Mouse (Mus musculus): ENCODE measurements at regions not wholly inside any gene's neighbourhood (a gene's known extent, or its start where the extent isn't known, plus 50 kb on each side); places are given as distances from the start of the nearest gene placed in this dataset.

DNA sequence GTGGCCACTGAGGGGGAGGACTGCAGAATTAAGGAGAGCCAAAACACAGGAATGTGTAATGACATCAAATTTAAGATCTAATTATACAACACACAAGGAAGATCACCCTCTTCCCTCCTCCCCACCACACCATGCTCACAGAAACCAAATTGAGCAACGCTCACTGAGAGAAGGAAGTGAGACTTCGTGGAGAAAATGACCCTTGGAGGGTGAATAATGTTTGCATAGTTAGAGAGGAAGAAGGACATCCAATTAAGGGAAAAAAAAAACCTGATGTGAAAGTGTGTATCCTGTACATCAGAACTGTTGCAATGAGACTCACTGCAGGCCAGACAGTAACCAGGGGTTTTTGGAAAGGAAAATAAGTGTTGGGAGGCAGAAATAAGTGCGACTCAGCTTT, 144.8 kb upstream of the Zeb2 start:
- H3K4me2 ChIP-seq, result no peak overlapping the region
- 81% methylated on average over 3 of the region's 3 CpGs for WGBS
- ATAC-seq (ENCODE audit: low FRiP score), result no peak
- no peaks in the 10 kb centered on the region for H3K4me1 ChIP-seq (ENCODE audit: control insufficient read depth, insufficient read depth, low read length)
- H3K36me3 ChIP-seq (ENCODE audit: control insufficient read depth, insufficient read depth, low read length), result no peaks in the 10 kb centered on the region
- no peak overlapping the region for H3K9ac ChIP-seq (ENCODE audit: low read length)
- no peak for DNase-seq (ENCODE audit: low spot score, missing footprints)
- no peak overlapping the region for H3K4me3 ChIP-seq (ENCODE audit: low read depth, low read length)
- H3K27me3 ChIP-seq (ENCODE audit: control insufficient read depth, insufficient read depth, low read length), result no peaks in the 10 kb centered on the region
- H3K27ac ChIP-seq (ENCODE audit: low read depth, low read length), result no peak overlapping the region
- no peaks in the 10 kb centered on the region for H3K9me3 ChIP-seq (ENCODE audit: control insufficient read depth, low read length)

DNA sequence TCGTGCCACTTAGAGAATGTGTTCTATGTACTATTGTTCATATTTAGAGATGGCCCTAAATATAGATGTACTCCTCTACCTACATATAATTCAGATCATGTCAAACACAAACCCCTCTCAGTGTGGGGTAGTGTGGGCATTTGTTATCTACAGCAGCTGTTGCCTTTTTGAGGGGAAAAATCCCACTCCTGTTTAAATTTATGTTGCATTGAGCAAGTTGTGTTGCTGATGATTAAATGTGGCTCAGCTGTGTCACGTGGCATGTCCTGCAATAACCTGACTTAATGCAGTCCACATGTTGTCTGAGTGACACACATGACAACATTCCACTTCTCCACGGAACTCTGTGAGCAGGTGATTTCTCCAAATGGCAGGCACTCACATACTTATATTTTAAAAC, 141.7 kb upstream of the Zeb2 start:
- no peaks in the 10 kb centered on the region for H3K9me3 ChIP-seq (ENCODE audit: control insufficient read depth, low read length)
- H3K9ac ChIP-seq (ENCODE audit: low read length), result no peak overlapping the region
- ATAC-seq (ENCODE audit: low FRiP score) (no peak), DNase-seq (ENCODE audit: low spot score, missing footprints) (no peak)
- H3K27me3 ChIP-seq (ENCODE audit: control insufficient read depth, insufficient read depth, low read length), result no peaks in the 10 kb centered on the region
- no peaks in the 10 kb centered on the region for H3K36me3 ChIP-seq (ENCODE audit: control insufficient read depth, insufficient read depth, low read length)
- H3K4me2 ChIP-seq, result no peak overlapping the region
- no peak overlapping the region for H3K4me3 ChIP-seq (ENCODE audit: low read depth, low read length)
- no peaks in the 10 kb centered on the region for H3K4me1 ChIP-seq (ENCODE audit: control insufficient read depth, insufficient read depth, low read length)
- WGBS, result 85% methylated on average over 3 of the region's 3 CpGs
- no peak overlapping the region for H3K27ac ChIP-seq (ENCODE audit: low read depth, low read length)

DNA sequence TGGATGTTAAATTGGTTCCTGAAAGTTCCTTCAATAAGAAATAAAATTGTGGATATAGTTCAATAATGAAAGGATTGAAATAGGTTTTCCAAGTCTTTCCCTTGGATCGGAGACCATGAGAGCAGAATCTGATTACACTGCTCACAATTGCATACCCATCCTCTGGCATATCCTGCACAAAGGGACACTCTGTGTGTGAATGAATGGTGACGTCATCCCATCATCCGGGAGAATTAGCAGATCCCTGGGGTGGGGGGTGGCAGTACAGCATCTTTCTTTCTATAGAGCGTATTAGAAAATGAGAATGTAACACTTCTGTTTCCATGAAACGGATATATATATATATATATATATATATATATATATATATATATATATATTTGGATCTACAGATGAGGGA, 139.2 kb upstream of the Zeb2 start:
- Histone ChIP-seq H3K4me2 (no peak overlapping the region), H3K9ac (ENCODE audit: low read length) (no peak overlapping the region), H3K4me3 (ENCODE audit: low read depth, low read length) (no peak overlapping the region), H3K27ac (ENCODE audit: low read depth, low read length) (no peak overlapping the region), H3K36me3 (ENCODE audit: control insufficient read depth, insufficient read depth, low read length) (no peaks in the 10 kb centered on the region), H3K27me3 (ENCODE audit: control insufficient read depth, insufficient read depth, low read length) (no peaks in the 10 kb centered on the region), H3K9me3 (ENCODE audit: control insufficient read depth, low read length) (no peaks in the 10 kb centered on the region), H3K4me1 (ENCODE audit: control insufficient read depth, insufficient read depth, low read length) (no peaks in the 10 kb centered on the region)
- DNase-seq (ENCODE audit: low spot score, missing footprints) (no peak), ATAC-seq (ENCODE audit: low FRiP score) (peak; percentile 66; the same call in 1 of the 2 replicates)
- WGBS, result 66% methylated on average over 5 of the region's 5 CpGs

DNA sequence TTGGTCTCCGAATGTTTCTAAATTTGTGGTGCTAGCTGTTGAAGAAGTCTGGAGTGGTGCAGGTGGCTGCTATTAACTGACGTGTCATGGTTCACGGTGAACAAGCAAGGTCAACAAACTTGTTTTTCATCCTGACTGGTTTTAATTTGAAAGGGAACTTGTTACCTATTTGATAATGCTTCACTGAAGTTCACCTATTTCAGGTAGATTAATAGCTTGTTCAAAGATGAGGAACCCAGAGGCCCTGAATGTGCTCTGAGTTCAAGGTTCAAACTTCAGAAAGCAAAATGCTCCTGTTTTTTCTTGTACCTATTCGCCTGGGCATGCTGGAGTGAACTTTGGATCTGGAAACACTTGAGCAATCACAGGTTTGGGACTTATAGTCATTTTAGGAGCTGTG, 136.7 kb upstream of the Zeb2 start:
- ATAC-seq (ENCODE audit: low FRiP score) (no peak), DNase-seq (ENCODE audit: low spot score, missing footprints) (no peak)
- Histone ChIP-seq H3K4me3 (ENCODE audit: low read depth, low read length) (no peak overlapping the region), H3K27ac (ENCODE audit: low read depth, low read length) (no peak overlapping the region), H3K36me3 (ENCODE audit: control insufficient read depth, insufficient read depth, low read length) (no peaks in the 10 kb centered on the region), H3K27me3 (ENCODE audit: control insufficient read depth, insufficient read depth, low read length) (no peaks in the 10 kb centered on the region), H3K4me1 (ENCODE audit: control insufficient read depth, insufficient read depth, low read length) (no peaks in the 10 kb centered on the region), H3K9me3 (ENCODE audit: control insufficient read depth, low read length) (no peaks in the 10 kb centered on the region), H3K9ac (ENCODE audit: low read length) (no peak overlapping the region), H3K4me2 (no peak overlapping the region)
- 75% methylated on average over 4 of the region's 4 CpGs for WGBS

DNA sequence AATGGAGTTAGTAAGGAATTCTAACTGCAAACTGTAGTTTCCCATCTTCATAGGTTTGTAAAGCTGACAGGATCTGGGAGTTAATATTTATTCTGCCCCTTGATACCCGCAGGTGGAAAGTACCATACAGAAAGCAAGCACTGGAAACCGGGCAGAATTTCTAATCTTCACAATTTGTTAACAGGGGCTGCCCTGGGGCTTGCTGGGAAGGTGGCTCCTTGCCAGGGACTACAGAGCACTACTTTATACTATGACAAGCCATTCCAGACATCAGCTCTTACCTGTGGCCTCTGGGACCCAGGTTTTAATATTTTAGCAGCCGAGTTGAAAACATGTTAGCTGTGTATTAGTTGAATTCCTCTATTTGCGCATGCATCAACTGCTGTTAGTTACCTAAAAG, 135.1 kb upstream of the Zeb2 start:
- DNase-seq (ENCODE audit: low spot score, missing footprints), result no peak
- Histone ChIP-seq H3K9ac (ENCODE audit: low read length) (no peak overlapping the region), H3K4me2 (no peak overlapping the region), H3K36me3 (ENCODE audit: control insufficient read depth, insufficient read depth, low read length) (no peaks in the 10 kb centered on the region), H3K4me1 (ENCODE audit: control insufficient read depth, insufficient read depth, low read length) (no peaks in the 10 kb centered on the region), H3K27me3 (ENCODE audit: control insufficient read depth, insufficient read depth, low read length) (no peaks in the 10 kb centered on the region), H3K9me3 (ENCODE audit: control insufficient read depth, low read length) (no peaks in the 10 kb centered on the region), H3K27ac (ENCODE audit: low read depth, low read length) (no peak overlapping the region), H3K4me3 (ENCODE audit: low read depth, low read length) (no peak overlapping the region)
- 89% methylated on average over 4 of the region's 4 CpGs for WGBS
- ATAC-seq (ENCODE audit: low FRiP score), result no peak

DNA sequence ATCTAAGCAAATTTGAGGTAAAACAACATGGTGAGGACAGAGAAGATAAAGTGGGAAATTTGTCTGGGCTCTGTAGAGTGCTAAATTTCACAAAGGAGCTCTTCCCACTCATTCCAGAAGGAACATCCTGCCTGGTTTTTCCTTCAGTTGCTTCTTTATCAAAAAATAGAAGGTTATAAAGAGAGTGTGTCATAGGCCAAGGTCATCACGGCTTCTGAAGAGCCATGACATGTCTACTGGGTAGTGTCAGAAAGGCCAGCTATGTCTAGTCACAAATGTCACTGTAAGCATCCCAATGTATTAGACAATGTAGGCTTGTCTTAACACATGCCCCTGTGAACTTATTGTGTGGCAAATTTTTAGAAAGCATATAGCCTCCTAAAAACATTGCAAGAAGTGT, 132.5 kb upstream of the Zeb2 start:
- Histone ChIP-seq H3K4me2 (no peak overlapping the region), H3K9me3 (ENCODE audit: control insufficient read depth, low read length) (no peaks in the 10 kb centered on the region), H3K4me3 (ENCODE audit: low read depth, low read length) (no peak overlapping the region), H3K27ac (ENCODE audit: low read depth, low read length) (no peak overlapping the region), H3K36me3 (ENCODE audit: control insufficient read depth, insufficient read depth, low read length) (no peaks in the 10 kb centered on the region), H3K4me1 (ENCODE audit: control insufficient read depth, insufficient read depth, low read length) (no peaks in the 10 kb centered on the region), H3K9ac (ENCODE audit: low read length) (no peak overlapping the region), H3K27me3 (ENCODE audit: control insufficient read depth, insufficient read depth, low read length) (no peaks in the 10 kb centered on the region)
- DNase-seq (ENCODE audit: low spot score, missing footprints), result no peak
- no peak for ATAC-seq (ENCODE audit: low FRiP score)
- WGBS, result 92% methylated on average over 1 of the region's 1 CpGs

DNA sequence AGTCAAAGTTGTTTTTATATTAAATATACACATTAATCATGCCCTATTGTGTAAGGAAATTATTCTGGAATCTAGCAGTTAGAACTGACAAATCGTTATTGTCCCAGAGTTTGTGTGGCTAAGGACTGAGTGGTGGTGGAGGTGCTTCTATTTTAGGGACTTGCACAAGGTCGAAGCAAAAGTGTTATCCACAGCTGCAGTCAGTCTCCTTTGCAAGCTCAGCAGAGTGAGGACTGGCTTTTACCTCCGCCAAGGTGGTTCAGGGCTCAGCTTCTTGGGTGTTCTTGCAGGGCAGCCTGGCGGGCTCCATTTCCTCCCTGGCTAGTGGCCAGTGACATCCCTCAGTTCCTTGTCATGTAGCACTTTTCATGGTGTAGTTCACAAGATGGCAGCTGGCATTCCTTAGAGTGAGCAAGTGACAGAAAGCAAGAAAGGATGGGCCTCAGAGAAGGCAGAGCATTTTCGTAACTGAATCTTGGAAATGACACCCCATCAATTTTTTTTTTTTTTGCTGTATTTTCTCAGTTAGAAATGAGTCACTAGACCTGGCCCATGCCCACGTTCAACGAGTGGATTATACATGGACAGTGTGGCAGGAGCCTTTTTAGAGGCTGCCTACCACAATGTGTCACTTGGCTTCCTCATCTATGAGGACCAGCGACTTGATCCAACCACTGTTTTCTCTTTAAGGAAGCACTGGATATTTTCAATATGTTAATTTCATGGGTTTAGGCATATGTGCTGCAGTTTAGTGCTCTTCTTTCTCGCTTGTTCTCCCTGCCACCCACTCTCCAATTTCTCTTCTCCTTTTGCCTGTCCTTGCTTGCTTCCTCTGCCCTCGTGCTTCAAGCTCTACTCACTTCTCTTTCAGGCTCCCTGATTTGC, 129.1 kb upstream of the Zeb2 start:
- Histone ChIP-seq H3K4me2 (no peak overlapping the region), H3K9me3 (ENCODE audit: control insufficient read depth, low read length) (no peaks in the 10 kb centered on the region), H3K27me3 (ENCODE audit: control insufficient read depth, insufficient read depth, low read length) (no peaks in the 10 kb centered on the region), H3K36me3 (ENCODE audit: control insufficient read depth, insufficient read depth, low read length) (no peaks in the 10 kb centered on the region), H3K27ac (ENCODE audit: low read depth, low read length) (no peak overlapping the region), H3K9ac (ENCODE audit: low read length) (no peak overlapping the region), H3K4me3 (ENCODE audit: low read depth, low read length) (no peak overlapping the region), H3K4me1 (ENCODE audit: control insufficient read depth, insufficient read depth, low read length) (no peaks in the 10 kb centered on the region)
- DNase-seq (ENCODE audit: low spot score, missing footprints) (no peak), ATAC-seq (ENCODE audit: low FRiP score) (no peak)
- WGBS, result 85% methylated on average over 10 of the region's 10 CpGs

DNA sequence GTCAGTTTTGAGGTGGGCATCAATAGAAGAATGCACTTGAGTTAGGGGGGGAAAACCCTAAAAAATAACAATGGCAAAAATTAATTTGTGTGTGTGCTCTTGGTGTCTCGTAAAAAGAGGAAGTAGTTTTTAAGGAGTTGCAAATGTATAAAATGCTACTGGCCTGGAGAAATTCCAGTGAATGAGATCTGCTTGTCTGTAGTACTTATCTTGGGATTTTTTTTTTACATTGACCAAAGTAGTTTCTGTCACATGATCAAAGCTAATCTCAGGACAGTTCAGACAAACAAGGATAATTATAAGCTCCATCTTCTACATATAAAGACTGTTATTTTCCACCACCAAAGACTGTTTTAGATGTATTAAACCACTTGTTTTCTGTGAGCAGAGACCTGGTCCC, 128.3 kb upstream of the Zeb2 start:
- Histone ChIP-seq H3K9me3 (ENCODE audit: control insufficient read depth, low read length) (no peaks in the 10 kb centered on the region), H3K4me2 (no peak overlapping the region), H3K36me3 (ENCODE audit: control insufficient read depth, insufficient read depth, low read length) (no peaks in the 10 kb centered on the region), H3K9ac (ENCODE audit: low read length) (no peak overlapping the region), H3K4me1 (ENCODE audit: control insufficient read depth, insufficient read depth, low read length) (no peaks in the 10 kb centered on the region), H3K4me3 (ENCODE audit: low read depth, low read length) (no peak overlapping the region), H3K27me3 (ENCODE audit: control insufficient read depth, insufficient read depth, low read length) (no peaks in the 10 kb centered on the region), H3K27ac (ENCODE audit: low read depth, low read length) (no peak overlapping the region)
- ATAC-seq (ENCODE audit: low FRiP score) (no peak), DNase-seq (ENCODE audit: low spot score, missing footprints) (no peak)
- 88% methylated on average over 1 of the region's 1 CpGs for WGBS

DNA sequence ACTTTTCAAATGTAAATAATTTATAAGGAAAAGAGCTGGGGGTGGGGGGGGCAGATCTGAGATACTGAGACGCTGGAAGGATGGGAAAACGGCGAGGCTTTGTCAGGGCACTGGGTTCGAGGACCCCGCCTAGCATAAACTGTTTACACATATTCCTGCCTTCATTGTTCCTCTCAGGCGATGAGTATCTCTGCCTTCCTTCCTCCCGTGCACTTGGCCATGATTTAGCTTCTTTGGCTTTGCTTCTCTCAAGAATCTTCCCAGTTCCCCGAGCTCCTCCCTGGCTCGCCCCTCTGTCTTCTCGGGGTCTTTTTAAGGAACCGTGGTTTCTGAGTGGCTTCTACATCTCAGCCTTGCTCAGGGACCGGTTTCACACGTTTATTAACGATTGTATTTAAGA, 127.3 kb upstream of the Zeb2 start:
- Histone ChIP-seq H3K36me3 (ENCODE audit: control insufficient read depth, insufficient read depth, low read length) (no peaks in the 10 kb centered on the region), H3K9me3 (ENCODE audit: control insufficient read depth, low read length) (no peaks in the 10 kb centered on the region), H3K4me2 (no peak overlapping the region), H3K4me1 (ENCODE audit: control insufficient read depth, insufficient read depth, low read length) (no peaks in the 10 kb centered on the region), H3K9ac (ENCODE audit: low read length) (no peak overlapping the region), H3K27ac (ENCODE audit: low read depth, low read length) (no peak overlapping the region), H3K4me3 (ENCODE audit: low read depth, low read length) (no peak overlapping the region), H3K27me3 (ENCODE audit: control insufficient read depth, insufficient read depth, low read length) (no peaks in the 10 kb centered on the region)
- 92% methylated on average over 14 of the region's 14 CpGs for WGBS
- no peak for ATAC-seq (ENCODE audit: low FRiP score)
- DNase-seq (ENCODE audit: low spot score, missing footprints), result no peak
